Mouse (Mus musculus) left cerebral cortex, adult 2 months (tissue): Measurements from ENCODE around the gene Ubqln4. TPM values are rescaled to one million over a fixed set of nuclear protein-coding genes. Genes with fewer than 3 reads are reported as not detected.

Experiments
- DNase-seq, 2 experiments: peaks; one replicate each; pipeline ENCODE4 v3.0.0; 2021 to 2022; ENCODE audit warnings: low spot score in 2 of 2, mixed read lengths in 1 of 2; ENCODE audit errors: extremely low spot score in 1 of 2
- H3K27ac ChIP-seq: fragments of 200-600 bp; 2 replicates; pipeline ENCODE4 v1.8.1; 2022
- H3K4me3 ChIP-seq: fragments of 200-600 bp; 2 replicates; pipeline ENCODE4 v1.8.1; 2022
- CTCF ChIP-seq: fragments of 200-600 bp; IDR thresholded peaks from 2 replicates; pipeline ENCODE4 v1.8.1; 2022; ENCODE audit warnings: antibody characterized with exemption, mild to moderate bottlenecking, moderate library complexity
- intact Hi-C: fragments of 180-260 bp; cut with DNase I; formaldehyde crosslinking; loops from one replicate; pipeline ENCODE4 v1.15.1; 2025
- total RNA-seq, 2 experiments: library from RNA; stranded (reverse); gene quantifications; 2 replicates each; pipeline ENCODE4 v1.2.3; 2021

The Ubqln4 gene
- total RNA-seq, 2 experiments from 2014 or later = 137 to 148 TPM

DNA sequence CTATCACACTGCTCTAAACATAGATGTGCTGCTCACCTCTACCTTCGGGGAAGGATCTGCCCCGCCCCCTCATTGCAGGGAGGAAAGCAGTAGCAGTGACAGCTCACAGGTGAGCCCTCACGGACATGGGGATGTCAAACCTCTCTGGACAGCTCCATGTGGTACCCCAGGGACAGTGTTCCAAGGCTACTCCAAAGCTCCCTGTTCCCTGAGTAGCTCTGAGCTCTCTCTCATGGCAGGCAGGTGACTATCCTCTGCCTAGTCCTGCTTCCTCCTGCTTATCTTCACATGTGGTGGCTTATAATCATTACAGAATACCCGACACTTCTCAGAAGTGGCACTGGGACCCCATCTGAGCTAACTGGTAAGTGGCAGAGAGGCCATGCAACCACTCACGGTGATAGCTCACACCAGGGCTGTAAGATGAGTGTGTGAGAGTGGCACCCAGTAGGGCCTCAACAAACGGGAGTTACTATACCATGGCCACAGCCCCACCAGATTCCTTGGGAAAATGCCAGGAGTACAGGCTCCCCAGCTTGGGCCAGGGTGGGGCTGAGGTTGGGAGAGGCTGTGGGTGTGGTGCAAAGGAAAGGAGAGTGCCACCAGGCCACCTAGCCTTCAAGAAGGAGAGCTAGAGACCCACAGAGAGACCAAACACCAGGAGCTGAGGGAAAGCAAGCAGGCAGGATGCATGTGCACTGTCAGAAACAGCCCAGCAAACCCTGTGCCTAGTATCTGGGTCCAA lies 6.7 kb upstream of the Ubqln4 start:
- no peak for TF ChIP-seq CTCF

DNA sequence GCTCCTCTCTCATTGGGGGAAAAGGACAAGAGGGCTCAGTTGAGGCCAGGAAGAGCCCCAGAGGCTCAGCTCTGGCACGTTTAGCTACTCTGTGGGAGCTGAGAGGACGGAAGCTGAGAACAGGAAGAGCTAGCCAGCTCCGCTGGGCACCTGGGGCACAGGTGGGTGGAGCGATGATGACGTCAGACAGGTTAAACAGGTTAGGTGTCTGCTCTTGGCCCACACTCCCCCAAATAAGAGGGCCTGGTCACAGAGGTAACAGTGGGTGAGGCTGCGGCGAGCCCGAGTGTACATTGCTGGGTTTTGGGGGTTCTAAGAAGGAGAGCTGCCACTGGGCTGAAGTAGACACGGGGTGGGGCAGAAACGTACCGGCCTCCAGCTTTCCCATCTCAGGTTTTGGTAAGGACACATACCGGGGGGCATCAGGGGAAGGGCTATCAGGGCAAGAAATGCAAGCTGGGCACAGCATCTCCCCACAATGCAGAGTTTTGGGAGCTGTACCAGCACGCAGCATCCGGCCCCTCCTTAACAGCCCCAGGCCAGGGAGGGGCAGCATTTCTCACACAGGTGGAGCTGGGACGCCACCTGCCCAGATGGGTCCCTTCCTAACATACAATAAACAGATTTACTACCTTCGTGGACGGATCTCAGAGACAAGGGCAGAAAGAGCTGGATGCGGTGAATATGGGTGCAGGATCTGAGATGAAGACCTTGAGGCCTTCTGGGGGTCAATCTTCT lies 5.2 kb upstream of the Ubqln4 start, which contains the start of gene Rab25:
TSS of gene Rab25 (minus strand) at position 121 of the 738 bp plus-strand sequence.
- no peak for DNase-seq
- Histone ChIP-seq H3K4me3 (no peak within 1 kb of the TSS), H3K27ac (no peak within 1 kb of the TSS)
- no peak for TF ChIP-seq CTCF
- intact Hi-C loops = no loop called here

More for the DNA sequence above, 6.7 kb upstream of the Ubqln4 start:
- Histone ChIP-seq H3K27ac (no peak overlapping the region), H3K4me3 (no peak overlapping the region)
- DNase-seq = no peak
- intact Hi-C loops = no loop called here

- Histone ChIP-seq H3K27ac (no peak overlapping the region), H3K4me3 (peak overlapping the region; percentile 94)
- intact Hi-C loops = no loop called here
- no peak for TF ChIP-seq CTCF
- DNase-seq = no peak
These were observed 2.0 kb upstream of the Ubqln4 start for GRCm38 (mm10) chr3:88551586-88551985.

- no peak for TF ChIP-seq CTCF
- H3K4me3 ChIP-seq = peak overlapping the region; percentile 94
- intact Hi-C loops = no loop called here
- H3K27ac ChIP-seq = peak overlapping the region; percentile 83
- DNase-seq = no peak
These were observed 1.4 kb upstream of the Ubqln4 start for GRCm38 (mm10) chr3:88552082-88552645.

DNA sequence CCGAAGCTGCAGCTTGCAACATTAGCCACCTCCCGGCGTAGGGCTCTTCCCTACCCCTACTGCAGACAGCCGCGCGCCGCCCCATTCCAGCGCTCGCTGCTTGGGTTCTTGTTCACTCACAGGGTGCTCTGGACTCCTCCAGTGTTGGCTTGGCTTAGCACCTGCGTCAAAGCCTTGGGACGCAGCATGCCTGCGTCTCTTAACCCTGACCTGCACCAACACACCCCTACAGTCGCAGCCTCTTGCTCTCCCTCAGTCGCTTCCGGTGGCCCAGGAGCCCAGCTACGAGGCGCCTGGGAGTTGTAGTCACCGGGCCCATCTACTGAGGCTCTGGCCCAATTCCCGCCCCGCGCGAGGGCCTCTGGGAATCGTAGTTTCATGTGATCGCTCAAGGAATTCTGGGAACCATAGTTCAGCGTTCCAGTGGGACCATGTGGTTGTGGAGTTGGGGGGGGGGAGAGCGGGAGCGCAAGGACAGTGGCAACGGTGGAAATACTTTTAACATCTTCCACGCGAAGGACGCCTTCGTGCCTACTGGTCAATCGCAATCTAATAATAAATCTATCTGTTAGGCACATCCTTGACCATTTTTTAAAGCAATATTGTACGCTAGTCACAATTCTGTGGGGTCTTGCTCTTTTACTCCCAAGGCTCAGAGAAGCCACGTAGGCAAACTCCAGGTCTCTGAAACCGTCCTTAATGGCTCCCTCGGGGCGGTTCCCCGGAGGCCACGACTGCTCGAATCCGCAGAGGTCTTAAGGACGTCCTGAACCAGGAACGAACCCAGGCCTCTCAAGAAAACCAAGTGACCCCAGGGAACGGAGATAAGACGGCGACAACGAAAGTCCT lies 658 bp upstream of the Ubqln4 start, which contains the start of gene Lamtor2:
TSS of gene Lamtor2 (minus strand) at position 399 of the 849 bp plus-strand sequence.
- intact Hi-C loops = no loop called here
- Histone ChIP-seq H3K4me3 (peak within 1 kb of the TSS; percentile 94), H3K27ac (peak within 1 kb of the TSS; percentile 97)
- TF ChIP-seq CTCF = no peak
- DNase-seq = peak; percentile 97

DNA sequence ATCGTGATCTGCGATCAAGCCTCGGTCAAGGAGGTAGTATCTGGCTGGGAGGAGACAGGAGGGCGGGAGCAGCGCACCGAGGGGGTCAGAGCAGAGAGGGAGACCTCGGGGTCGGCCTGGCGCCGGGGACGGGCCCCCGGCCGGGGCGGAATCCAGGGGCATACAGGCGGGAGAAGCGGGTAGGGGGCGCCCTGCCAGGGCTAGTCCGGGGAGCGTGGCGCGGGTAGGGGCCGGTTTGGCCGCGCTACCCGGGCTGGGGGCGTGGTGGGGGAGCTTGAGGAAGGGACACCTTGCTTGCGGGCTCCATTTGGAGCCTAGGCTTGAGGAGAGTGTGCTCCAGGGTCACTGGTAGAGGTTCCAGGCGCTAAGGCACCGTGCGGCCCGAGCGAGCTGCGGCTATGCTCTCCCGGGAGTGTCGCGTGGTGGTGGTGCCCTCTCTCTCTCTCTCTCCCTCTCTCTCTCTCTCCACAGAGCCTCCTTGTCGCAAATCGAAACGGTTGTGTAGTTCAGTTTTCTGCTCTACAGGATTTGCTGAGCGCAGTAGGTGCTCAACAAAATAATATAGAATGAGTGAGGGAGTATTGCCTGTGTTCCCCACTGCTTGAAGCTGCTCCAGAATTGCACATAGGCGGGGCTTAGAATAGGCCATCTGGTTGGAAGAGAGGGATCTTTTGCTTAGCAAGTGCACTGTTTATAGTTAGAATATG lies 475 bp downstream of the Ubqln4 start:
- intact Hi-C loops = no loop called here
- Histone ChIP-seq H3K27ac (peak overlapping the region; percentile 97), H3K4me3 (peak overlapping the region; percentile 94)
- peak; percentile 62 to 64 for DNase-seq
- no peak for TF ChIP-seq CTCF

DNA sequence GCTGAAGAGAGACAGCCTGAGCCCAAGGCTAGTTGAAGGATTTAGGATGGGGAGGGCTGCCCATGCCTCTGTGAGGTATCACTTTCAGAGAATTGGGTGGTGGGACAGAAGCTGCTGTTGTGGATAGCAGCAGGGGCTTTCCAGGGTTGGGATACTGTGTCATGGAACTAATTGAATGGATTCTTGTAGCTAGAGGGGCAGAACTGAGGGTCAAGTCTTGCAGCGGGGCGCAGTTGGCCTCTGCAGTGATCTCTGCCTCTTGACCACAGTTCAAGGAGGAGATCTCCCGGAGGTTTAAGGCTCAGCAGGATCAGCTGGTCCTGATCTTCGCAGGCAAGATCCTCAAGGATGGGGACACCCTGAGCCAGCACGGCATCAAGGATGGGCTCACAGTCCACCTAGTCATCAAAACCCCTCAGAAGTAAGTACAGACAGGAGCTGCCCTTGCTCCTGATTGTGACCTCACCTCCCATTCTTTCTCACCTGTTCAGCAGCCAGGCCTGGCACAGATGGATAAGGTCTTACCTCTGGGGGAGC lies 1.6 kb downstream of the Ubqln4 start:
- Histone ChIP-seq H3K4me3 (no peak overlapping the region), H3K27ac (no peak overlapping the region)
- no peak for TF ChIP-seq CTCF
- no peak for DNase-seq
- intact Hi-C loops = no loop called here

- intact Hi-C loops = no loop called here
- DNase-seq = no peak
- TF ChIP-seq CTCF = no peak
- H3K4me3 ChIP-seq = no peak overlapping the region
- no peak overlapping the region for H3K27ac ChIP-seq
These were observed 2.2 kb downstream of the Ubqln4 start for GRCm38 (mm10) chr3:88555731-88556130.

DNA sequence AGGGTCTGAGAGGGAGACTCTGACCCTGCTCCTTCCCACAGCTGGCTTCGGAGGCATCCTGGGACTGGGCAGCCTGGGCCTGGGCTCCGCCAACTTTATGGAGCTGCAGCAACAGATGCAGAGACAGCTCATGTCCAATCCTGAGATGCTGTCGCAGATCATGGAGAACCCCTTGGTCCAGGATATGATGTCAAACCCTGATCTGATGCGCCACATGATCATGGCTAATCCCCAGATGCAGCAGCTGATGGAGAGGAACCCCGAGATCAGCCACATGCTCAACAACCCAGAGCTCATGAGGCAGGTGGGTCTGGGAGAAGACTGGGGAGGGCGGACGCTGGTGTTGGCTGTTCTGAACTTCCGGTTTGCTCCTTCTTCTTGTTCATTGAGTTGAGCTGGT lies 3.1 kb downstream of the Ubqln4 start:
- Histone ChIP-seq H3K27ac (no peak overlapping the region), H3K4me3 (no peak overlapping the region)
- DNase-seq = no peak
- intact Hi-C loops = no loop called here
- TF ChIP-seq CTCF = no peak

DNA sequence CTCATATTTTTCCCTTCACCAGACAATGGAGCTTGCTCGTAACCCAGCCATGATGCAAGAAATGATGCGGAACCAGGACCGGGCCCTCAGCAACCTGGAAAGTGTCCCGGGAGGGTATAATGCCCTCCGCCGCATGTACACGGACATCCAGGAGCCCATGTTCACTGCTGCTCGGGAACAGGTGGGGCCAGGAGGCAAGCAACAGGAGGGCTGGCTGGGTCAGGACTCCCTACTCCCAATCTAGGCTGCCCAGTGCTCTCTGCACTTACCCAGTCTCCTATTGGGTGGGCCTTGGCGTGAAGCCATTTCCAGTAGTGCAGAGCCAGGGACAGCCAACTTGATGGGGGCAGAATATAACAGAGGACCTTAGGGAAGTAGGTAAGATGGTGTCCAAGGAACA lies 6.0 kb downstream of the Ubqln4 start:
- no peak for DNase-seq
- no peak for TF ChIP-seq CTCF
- no peak overlapping the region for H3K4me3 ChIP-seq
- no peak overlapping the region for H3K27ac ChIP-seq
- intact Hi-C loops = no loop called here

- Histone ChIP-seq H3K27ac (no peak overlapping the region), H3K4me3 (no peak overlapping the region)
- intact Hi-C loops = no loop called here
- no peak for DNase-seq
- no peak for TF ChIP-seq CTCF
These were observed 8.4 kb downstream of the Ubqln4 start for GRCm38 (mm10) chr3:88561989-88562388.
